Mouse (Mus musculus) spleen, adult 2 months (tissue): ENCODE data around the gene Schip1. TPM values are rescaled to one million over a fixed set of nuclear protein-coding genes. Genes with fewer than 3 reads are reported as not detected.

ENCODE experiments used
- DNase-seq, 2 experiments: peaks; one replicate each; pipeline versions ENCODE4 v3.0.0 to v3.0.0-alpha.2; 2012 to 2021; ENCODE audit warnings: low spot score in 2 of 2, low read depth in 1 of 2
- H3K27ac ChIP-seq: fragments of 200-500 bp; 2 replicates; pipeline ENCODE4 v1.5.1; 2012; ENCODE audit warnings: low read length, inconsistent platforms; ENCODE audit not compliant: insufficient read depth
- H3K27me3 ChIP-seq: fragments of 200-500 bp; 2 replicates; pipeline ENCODE4 v1.6.1; 2012; ENCODE audit warnings: mild to moderate bottlenecking, moderate library complexity, low read length, inconsistent platforms; ENCODE audit not compliant: control insufficient read depth, insufficient read depth
- H3K36me3 ChIP-seq: fragments of 200-500 bp; 2 replicates; pipeline ENCODE4 v1.6.1; 2012; ENCODE audit warnings: mild to moderate bottlenecking, low read length, inconsistent platforms; ENCODE audit not compliant: control insufficient read depth, insufficient read depth
- H3K4me1 ChIP-seq: fragments of 200-500 bp; 2 replicates; pipeline ENCODE4 v1.6.1; 2011; ENCODE audit warnings: inconsistent platforms; ENCODE audit not compliant: control insufficient read depth, insufficient read depth, insufficient read length
- H3K4me3 ChIP-seq: fragments of 200-500 bp; 2 replicates; pipeline ENCODE4 v1.5.1; 2011; ENCODE audit warnings: mild to moderate bottlenecking, inconsistent platforms; ENCODE audit not compliant: insufficient read depth, insufficient read length; ENCODE audit errors: extremely low read depth
- CTCF ChIP-seq: fragments of 200-500 bp; IDR thresholded peaks from 2 replicates; pipeline ENCODE4 v1.5.1; 2011; ENCODE audit warnings: mild to moderate bottlenecking, inconsistent platforms; ENCODE audit not compliant: insufficient read depth, insufficient read length, insufficient replicate concordance; ENCODE audit errors: extremely low read depth
- POLR2A ChIP-seq: fragments of 200-500 bp; IDR thresholded peaks from 2 replicates; pipeline ENCODE4 v1.6.1; 2011; ENCODE audit warnings: low read depth, low read length, inconsistent platforms
- WGBS: fragments of 180-500 bp; shearing (Covaris S2); methylation state at CpG from one replicate; pipeline ENCODE4 v1.1.7; 2018; 5-methylcytosine and 5-hydroxymethylcytosine counted together
- polyA plus RNA-seq: library from polyadenylated mRNA; depleted of rRNA; stranded (reverse); fragments of >200 nt; gene quantifications from 2 replicates; pipeline ENCODE4 v1.2.3, GENCODE M21; 2012

Gene Schip1
- polyA plus RNA-seq, 1 experiment: 3.7 TPM

- H3K4me1 ChIP-seq: no peaks in the 10 kb centered on the region
- no peaks in the 10 kb centered on the region for H3K27me3 ChIP-seq
- H3K36me3 ChIP-seq: no peaks in the 10 kb centered on the region
- no peak for DNase-seq
- H3K27ac ChIP-seq: no peak overlapping the region
- 79% methylated on average over 4 of the region's 4 CpGs for WGBS
- no peak for TF ChIP-seq POLR2A
- no peak overlapping the region for H3K4me3 ChIP-seq
Observed at GRCm38 (mm10) chr3:68511744-68512143, 447.1 kb downstream of the Schip1 start.

GRCm38 (mm10) chr3:68512327-68512726, 447.7 kb downstream of the Schip1 start:
- H3K27ac ChIP-seq: no peak overlapping the region
- H3K36me3 ChIP-seq: no peaks in the 10 kb centered on the region
- H3K4me3 ChIP-seq: no peak overlapping the region
- 93% methylated on average over 11 of the region's 11 CpGs for WGBS
- TF ChIP-seq CTCF (no peak), POLR2A (no peak)
- no peaks in the 10 kb centered on the region for H3K4me1 ChIP-seq
- no peaks in the 10 kb centered on the region for H3K27me3 ChIP-seq
- DNase-seq: no peak

- TF ChIP-seq CTCF (no peak), POLR2A (no peak)
- Histone ChIP-seq H3K27ac (no peak overlapping the region), H3K4me1 (no peaks in the 10 kb centered on the region), H3K4me3 (no peak overlapping the region), H3K36me3 (no peaks in the 10 kb centered on the region), H3K27me3 (no peaks in the 10 kb centered on the region)
- no peak for DNase-seq
- 86% methylated on average over 7 of the region's 7 CpGs for WGBS
Observed at GRCm38 (mm10) chr3:68513340-68514119, 448.9 kb downstream of the Schip1 start.

GRCm38 (mm10) chr3:68514120-68514497, 449.5 kb downstream of the Schip1 start:
- DNase-seq: no peak
- Histone ChIP-seq H3K4me3 (no peak overlapping the region), H3K27me3 (no peaks in the 10 kb centered on the region), H3K27ac (no peak overlapping the region), H3K4me1 (no peaks in the 10 kb centered on the region), H3K36me3 (no peaks in the 10 kb centered on the region)
- WGBS: 92% methylated on average over 3 of the region's 3 CpGs
- no peak for TF ChIP-seq POLR2A
- no peak for TF ChIP-seq CTCF

DNA sequence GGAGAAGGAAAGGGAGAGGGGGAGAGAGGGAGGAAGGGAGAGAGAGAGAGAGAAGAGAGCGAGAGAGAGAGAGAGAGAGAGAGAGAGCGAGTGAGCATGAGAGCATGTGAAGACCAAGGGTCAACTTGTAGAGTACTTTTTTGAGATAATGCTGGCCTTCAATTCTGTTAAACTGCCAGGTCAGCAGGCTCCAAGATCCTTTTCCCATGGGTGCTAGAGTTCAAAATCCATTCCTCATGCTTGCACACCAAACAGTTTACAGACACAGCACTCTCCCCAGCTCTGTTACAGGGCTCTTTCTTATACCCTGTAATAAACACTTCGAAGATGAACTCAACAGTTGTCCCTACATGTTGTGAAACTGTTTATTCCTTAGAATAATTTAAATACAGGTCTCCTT, 450.1 kb downstream of the Schip1 start:
- no peak overlapping the region for H3K27ac ChIP-seq
- H3K4me1 ChIP-seq: no peaks in the 10 kb centered on the region
- TF ChIP-seq POLR2A: no peak
- TF ChIP-seq CTCF: no peak
- 92% methylated on average over 3 of the region's 3 CpGs for WGBS
- no peak for DNase-seq
- H3K27me3 ChIP-seq: no peaks in the 10 kb centered on the region
- no peak overlapping the region for H3K4me3 ChIP-seq
- H3K36me3 ChIP-seq: no peaks in the 10 kb centered on the region

GRCm38 (mm10) chr3:68516393-68517081, 451.9 kb downstream of the Schip1 start:
- Histone ChIP-seq H3K27ac (no peak overlapping the region), H3K4me1 (no peaks in the 10 kb centered on the region), H3K36me3 (no peaks in the 10 kb centered on the region), H3K27me3 (no peaks in the 10 kb centered on the region), H3K4me3 (no peak overlapping the region)
- no peak for TF ChIP-seq POLR2A
- TF ChIP-seq CTCF: no peak
- no peak for DNase-seq
- WGBS: 88% methylated on average over 12 of the region's 12 CpGs

- Histone ChIP-seq H3K4me3 (no peak overlapping the region), H3K4me1 (no peaks in the 10 kb centered on the region), H3K27ac (no peak overlapping the region), H3K36me3 (no peaks in the 10 kb centered on the region), H3K27me3 (no peaks in the 10 kb centered on the region)
- DNase-seq: no peak
- TF ChIP-seq CTCF (no peak), POLR2A (no peak)
- WGBS: 77% methylated on average over 7 of the region's 7 CpGs
Observed at GRCm38 (mm10) chr3:68517236-68517635, 452.6 kb downstream of the Schip1 start.
